Mouse (Mus musculus) left cerebral cortex, postnatal 4 days (tissue): Measurements from ENCODE around the gene Arpp21. TPM values are rescaled to one million over a fixed set of nuclear protein-coding genes. Genes with fewer than 3 reads are reported as not detected.
A peak's percentile ranks its signal among the peaks of the same experiment; 100 is the strongest.

Experiments
- DNase-seq: peaks from one replicate; pipeline ENCODE4 v3.0.0-alpha.2; 2022
- intact Hi-C: fragments of 180-260 bp; cut with DNase I; formaldehyde crosslinking; loops from one replicate; pipeline ENCODE4 v1.15.1; 2025
- total RNA-seq, 2 experiments: library from RNA; stranded (reverse); gene quantifications; 2 replicates each; pipeline ENCODE4 v1.2.3; 2021

Gene Arpp21
- total RNA-seq, 2 experiments from 2014 or later, result 459 to 577 TPM

GRCm38 (mm10) chr9:112231935-112232575, 3.7 kb downstream of the Arpp21 start:
- DNase-seq, result no peak
- intact Hi-C loops, result loop anchor here (10.0 kb wide), 2 partner anchors 213 to 1403 kb away; no protein-coding TSS in a partner anchor

GRCm38 (mm10) chr9:112231383-112231782, 4.4 kb downstream of the Arpp21 start:
- intact Hi-C loops, result loop anchor here (10.0 kb wide), 2 partner anchors 213 to 1403 kb away; no protein-coding TSS in a partner anchor

GRCm38 (mm10) chr9:112230716-112231361, 4.9 kb downstream of the Arpp21 start:
- no peak for DNase-seq
- intact Hi-C loops, result loop anchor here (10.0 kb wide), 2 partner anchors 214 to 1404 kb away; no protein-coding TSS in a partner anchor

More at GRCm38 (mm10) chr9:112231383-112231782, 4.4 kb downstream of the Arpp21 start:
- peak; percentile 47 for DNase-seq

GRCm38 (mm10) chr9:112228470-112228869, 7.3 kb downstream of the Arpp21 start:
- intact Hi-C loops, result no loop called here
- no peak for DNase-seq

- DNase-seq, result no peak
- intact Hi-C loops, result no loop called here
These were observed 8.6 kb downstream of the Arpp21 start for GRCm38 (mm10) chr9:112227174-112227573.

- no peak for DNase-seq
- intact Hi-C loops, result no loop called here
These were observed 9.2 kb downstream of the Arpp21 start for GRCm38 (mm10) chr9:112226511-112226910.

GRCm38 (mm10) chr9:112225046-112225445, 10.7 kb downstream of the Arpp21 start:
- intact Hi-C loops, result no loop called here
- DNase-seq, result no peak

- DNase-seq, result peak; percentile 34
- intact Hi-C loops, result loop anchor here (10.0 kb wide), 1 partner anchor 1425 kb away; no protein-coding TSS in a partner anchor
These were observed 16.4 kb downstream of the Arpp21 start for GRCm38 (mm10) chr9:112219372-112219771.

GRCm38 (mm10) chr9:112218237-112218636, 17.5 kb downstream of the Arpp21 start:
- no peak for DNase-seq

GRCm38 (mm10) chr9:112217161-112217560, 18.6 kb downstream of the Arpp21 start:
- intact Hi-C loops, result loop anchor here (10.0 kb wide), 1 partner anchor 1428 kb away; no protein-coding TSS in a partner anchor
- no peak for DNase-seq

More at GRCm38 (mm10) chr9:112218237-112218636, 17.5 kb downstream of the Arpp21 start:
- intact Hi-C loops, result loop anchor here (10.0 kb wide), 1 partner anchor 1427 kb away; no protein-coding TSS in a partner anchor

GRCm38 (mm10) chr9:112215030-112215806, 20.5 kb downstream of the Arpp21 start:
- intact Hi-C loops, result loop anchor here (10.0 kb wide), 1 partner anchor 1430 kb away; no protein-coding TSS in a partner anchor
- DNase-seq, result no peak

GRCm38 (mm10) chr9:112213411-112214255, 22.1 kb downstream of the Arpp21 start:
- intact Hi-C loops, result loop anchor here (10.0 kb wide), 1 partner anchor 1431 kb away; no protein-coding TSS in a partner anchor

GRCm38 (mm10) chr9:112209803-112210202, 25.9 kb downstream of the Arpp21 start:
- intact Hi-C loops, result loop anchor here (10.0 kb wide), 1 partner anchor 1435 kb away; no protein-coding TSS in a partner anchor
- DNase-seq, result peak; percentile 77

More at GRCm38 (mm10) chr9:112213411-112214255, 22.1 kb downstream of the Arpp21 start:
- DNase-seq, result no peak

- peak; percentile 93 for DNase-seq
- intact Hi-C loops, result no loop called here
These were observed 28.0 kb downstream of the Arpp21 start for GRCm38 (mm10) chr9:112207767-112208166.

- intact Hi-C loops, result no loop called here
- DNase-seq, result no peak
These were observed 37.4 kb downstream of the Arpp21 start for GRCm38 (mm10) chr9:112198296-112198695.

- intact Hi-C loops, result no loop called here
- DNase-seq, result no peak
These were observed 41.7 kb downstream of the Arpp21 start for GRCm38 (mm10) chr9:112194049-112194448.

- no peak for DNase-seq
- intact Hi-C loops, result no loop called here
These were observed 46.3 kb downstream of the Arpp21 start for GRCm38 (mm10) chr9:112189394-112189793.

GRCm38 (mm10) chr9:112188358-112188893, 47.3 kb downstream of the Arpp21 start:
- intact Hi-C loops, result no loop called here

GRCm38 (mm10) chr9:112187667-112188066, 48.1 kb downstream of the Arpp21 start:
- intact Hi-C loops, result no loop called here
- DNase-seq, result no peak

More at GRCm38 (mm10) chr9:112188358-112188893, 47.3 kb downstream of the Arpp21 start:
- DNase-seq, result peak; percentile 17
